Mouse (Mus musculus) erythroblast, embryonic 14.5 days (primary cell): ENCODE measurements around the gene Gm17651.

Source experiments
- GATA1 ChIP-seq: IDR thresholded peaks from 2 replicates; pipeline ENCODE4 v1.6.1; 2012; ENCODE audit warnings: low read length, inconsistent platforms, mixed read lengths
- TAL1 ChIP-seq: IDR thresholded peaks from 3 replicates; pipeline ENCODE4 v1.6.1; 2012; ENCODE audit warnings: low read length, inconsistent platforms, mixed read lengths

GRCm38 (mm10) chr3:97630746-97631145 lies 43.7 kb downstream of the Gm17651 start:
- TF ChIP-seq TAL1 (no peak), GATA1 (no peak)
